Mouse (Mus musculus): ENCODE results near the gene Ugt2b1.
"Not testable (repeated sequence)": the region's sequence is repeated elsewhere in the genome, so short reads cannot be mapped to it uniquely, and the experiment has no call there.

The Ugt2b1 gene

GRCm38 (mm10) chr5:86926426-86926825 lies at the start of gene Ugt2b1:
TSS of gene Ugt2b1 (minus strand) at chr5:86926530.
- no peak for DNase-seq (ENCODE audit: low read depth, low spot score)

GRCm38 (mm10) chr5:86967271-86967670 lies 40.9 kb upstream of the Ugt2b1 start:
- DNase-seq (ENCODE audit: low read depth, low spot score): not testable (repeated sequence)

GRCm38 (mm10) chr5:86962849-86963248 lies 36.5 kb upstream of the Ugt2b1 start:
- not testable (repeated sequence) for DNase-seq (ENCODE audit: low read depth, low spot score)

GRCm38 (mm10) chr5:86961587-86962358 lies 35.4 kb upstream of the Ugt2b1 start:
- no peak for DNase-seq (ENCODE audit: low read depth, low spot score)

GRCm38 (mm10) chr5:86960504-86960903 lies 34.2 kb upstream of the Ugt2b1 start:
- DNase-seq (ENCODE audit: low read depth, low spot score): no peak

- no peak for DNase-seq (ENCODE audit: low read depth, low spot score)
These were observed 15.8 kb upstream of the Ugt2b1 start for GRCm38 (mm10) chr5:86942111-86942510.

- DNase-seq (ENCODE audit: low read depth, low spot score): no peak
These were observed 5.6 kb downstream of the Ugt2b1 start for GRCm38 (mm10) chr5:86920661-86921233.

GRCm38 (mm10) chr5:86911357-86912099 lies 14.8 kb downstream of the Ugt2b1 start:
- no peak for DNase-seq (ENCODE audit: low read depth, low spot score)

GRCm38 (mm10) chr5:86910770-86911169 lies 15.6 kb downstream of the Ugt2b1 start:
- DNase-seq (ENCODE audit: low read depth, low spot score): no peak

GRCm38 (mm10) chr5:86906758-86907157 lies 19.6 kb downstream of the Ugt2b1 start, which contains the start of gene Ugt2b34:
TSS of gene Ugt2b34 (minus strand) at chr5:86906937.
- DNase-seq (ENCODE audit: low read depth, low spot score): no peak

- no peak for DNase-seq (ENCODE audit: low read depth, low spot score)
These were observed 36.4 kb downstream of the Ugt2b1 start for GRCm38 (mm10) chr5:86889933-86890332.

- no peak for DNase-seq (ENCODE audit: low read depth, low spot score)
These were observed 37.9 kb downstream of the Ugt2b1 start for GRCm38 (mm10) chr5:86888420-86888819.

GRCm38 (mm10) chr5:86887081-86887480 lies 39.2 kb downstream of the Ugt2b1 start:
- no peak for DNase-seq (ENCODE audit: low read depth, low spot score)

GRCm38 (mm10) chr5:86886620-86887019 lies 39.7 kb downstream of the Ugt2b1 start:
- no peak for DNase-seq (ENCODE audit: low read depth, low spot score)

- peak; percentile 5 for DNase-seq (ENCODE audit: low read depth, low spot score)
These were observed 54.5 kb downstream of the Ugt2b1 start for GRCm38 (mm10) chr5:86871877-86872276.

All from ZHBTc4 (cell line).